Mouse (Mus musculus) limb, embryonic 11.5 days (tissue): ENCODE measurements around the gene Sipa1l1. TPM values are rescaled to one million over a fixed set of nuclear protein-coding genes. Genes with fewer than 3 reads are reported as not detected.

Source experiments
- ATAC-seq: fragments of 200-750 bp; cut with Nextera tagmentation; 2 replicates; pipeline ENCODE4 v1.8.0; 2017; ENCODE audit warnings: low read depth; ENCODE audit not compliant: insufficient number of reproducible peaks, low FRiP score, low TSS enrichment
- DNase-seq: peaks from one replicate; pipeline ENCODE4 v3.0.0-alpha.2; 2015; ENCODE audit warnings: low spot score
- H3K27ac ChIP-seq: fragments of 300-500 bp; sonication (generic); replicated peaks from 2 replicates; pipeline ENCODE4 v1.5.1; 2014; ENCODE audit warnings: low read depth, mild to moderate bottlenecking, low read length
- H3K27me3 ChIP-seq: fragments of 300-500 bp; sonication (generic); 2 replicates; pipeline ENCODE4 v1.6.1; 2014; ENCODE audit warnings: mild to moderate bottlenecking, low read length, mixed read lengths; ENCODE audit not compliant: control insufficient read depth, insufficient read depth
- H3K36me3 ChIP-seq: fragments of 300-500 bp; sonication (generic); 2 replicates; pipeline ENCODE4 v1.6.1; 2014; ENCODE audit warnings: mild to moderate bottlenecking, low read length, moderate library complexity, mixed read lengths; ENCODE audit not compliant: control insufficient read depth, insufficient read depth
- H3K4me1 ChIP-seq: fragments of 300-500 bp; sonication (generic); 2 replicates; pipeline ENCODE4 v1.6.1; 2014; ENCODE audit warnings: low read length, mixed read lengths; ENCODE audit not compliant: control insufficient read depth, insufficient read depth
- H3K4me2 ChIP-seq: fragments of 300-500 bp; sonication (generic); 2 replicates; pipeline ENCODE4 v1.6.1; 2014; ENCODE audit warnings: low read depth, mild to moderate bottlenecking, moderate library complexity; ENCODE audit not compliant: severe bottlenecking
- H3K4me3 ChIP-seq: fragments of 300-500 bp; sonication (generic); 2 replicates; pipeline ENCODE4 v1.5.1; 2014; ENCODE audit warnings: low read depth, low read length
- H3K9ac ChIP-seq: fragments of 300-500 bp; sonication (generic); 2 replicates; pipeline ENCODE4 v1.6.1; 2014; ENCODE audit warnings: mild to moderate bottlenecking, low read length
- H3K9me3 ChIP-seq: fragments of 300-500 bp; sonication (generic); 2 replicates; pipeline ENCODE4 v1.6.1; 2016; ENCODE audit warnings: low read length; ENCODE audit not compliant: control insufficient read depth
- WGBS: fragments of 180-500 bp; shearing (Covaris S2); extraction: QIAGEN DNeasy Blood & Tissue Kit; methylation state at CpG from one replicate; pipeline ENCODE4 v1.1.7; 2014; 5-methylcytosine and 5-hydroxymethylcytosine counted together
- polyA plus RNA-seq: library from polyadenylated mRNA; unstranded; fragments of >200 nt; fragmentation: Nextera tagmentation; extraction: Ambion mirVana; gene quantifications from 2 replicates; pipeline ENCODE4 v1.2.1, GENCODE M21; 2014

The Sipa1l1 gene
- polyA plus RNA-seq, 1 experiment from 2014 or later, result 32.5 TPM

GRCm38 (mm10) chr12:82251328-82251727 lies 82.2 kb downstream of the Sipa1l1 start:
- Histone ChIP-seq H3K9ac (no peak overlapping the region), H3K4me1 (no peaks in the 10 kb centered on the region), H3K27ac (no peak overlapping the region), H3K36me3 (no peaks in the 10 kb centered on the region), H3K4me3 (no peak overlapping the region), H3K27me3 (no peaks in the 10 kb centered on the region), H3K9me3 (no peaks in the 10 kb centered on the region), H3K4me2 (no peak overlapping the region)
- WGBS, result 92% methylated on average over 2 of the region's 2 CpGs
- DNase-seq, result no peak
- ATAC-seq, result no peak

- Histone ChIP-seq H3K4me2 (no peak overlapping the region), H3K36me3 (no peaks in the 10 kb centered on the region), H3K9ac (no peak overlapping the region), H3K4me3 (no peak overlapping the region), H3K4me1 (no peaks in the 10 kb centered on the region), H3K27ac (no peak overlapping the region), H3K9me3 (no peaks in the 10 kb centered on the region), H3K27me3 (no peaks in the 10 kb centered on the region)
- DNase-seq (no peak), ATAC-seq (no peak)
- 87% methylated on average over 5 of the region's 5 CpGs for WGBS
These were observed 85.0 kb downstream of the Sipa1l1 start for GRCm38 (mm10) chr12:82254076-82254475.

- no peak overlapping the region for H3K27ac ChIP-seq
- no peaks in the 10 kb centered on the region for H3K36me3 ChIP-seq
- WGBS, result 88% methylated on average over 5 of the region's 5 CpGs
These were observed 86.9 kb downstream of the Sipa1l1 start for GRCm38 (mm10) chr12:82256012-82256411.

GRCm38 (mm10) chr12:82256921-82257500 lies 87.9 kb downstream of the Sipa1l1 start:
- Histone ChIP-seq H3K4me3 (no peak overlapping the region), H3K4me1 (no peaks in the 10 kb centered on the region), H3K9me3 (no peaks in the 10 kb centered on the region), H3K27me3 (no peaks in the 10 kb centered on the region), H3K9ac (no peak overlapping the region), H3K4me2 (no peak overlapping the region), H3K27ac (no peak overlapping the region), H3K36me3 (no peaks in the 10 kb centered on the region)
- ATAC-seq (no peak), DNase-seq (no peak)
- 91% methylated on average over 6 of the region's 6 CpGs for WGBS

More at GRCm38 (mm10) chr12:82256012-82256411, 86.9 kb downstream of the Sipa1l1 start:
- ATAC-seq, result no peak
- no peak for DNase-seq
- Histone ChIP-seq H3K9me3 (no peaks in the 10 kb centered on the region), H3K4me3 (no peak overlapping the region), H3K27me3 (no peaks in the 10 kb centered on the region), H3K9ac (no peak overlapping the region), H3K4me1 (no peaks in the 10 kb centered on the region), H3K4me2 (no peak overlapping the region)

GRCm38 (mm10) chr12:82257994-82258785 lies 89.1 kb downstream of the Sipa1l1 start:
- H3K27me3 ChIP-seq, result no peaks in the 10 kb centered on the region
- ATAC-seq, result no peak
- no peaks in the 10 kb centered on the region for H3K9me3 ChIP-seq

GRCm38 (mm10) chr12:82263443-82263842 lies 94.3 kb downstream of the Sipa1l1 start:
- ATAC-seq (no peak), DNase-seq (no peak)
- H3K4me1 ChIP-seq, result peaks cover 2% of the 10 kb centered on the region; the same call in 1 of the 2 replicates
- WGBS, result 93% methylated on average over 7 of the region's 7 CpGs
- no peak overlapping the region for H3K27ac ChIP-seq
- no peak overlapping the region for H3K4me3 ChIP-seq
- no peaks in the 10 kb centered on the region for H3K9me3 ChIP-seq
- no peak overlapping the region for H3K9ac ChIP-seq
- H3K4me2 ChIP-seq, result no peak overlapping the region
- no peaks in the 10 kb centered on the region for H3K36me3 ChIP-seq
- H3K27me3 ChIP-seq, result no peaks in the 10 kb centered on the region

More at GRCm38 (mm10) chr12:82257994-82258785, 89.1 kb downstream of the Sipa1l1 start:
- no peak for DNase-seq
- Histone ChIP-seq H3K4me2 (no peak overlapping the region), H3K36me3 (no peaks in the 10 kb centered on the region), H3K27ac (no peak overlapping the region), H3K4me3 (no peak overlapping the region), H3K9ac (no peak overlapping the region), H3K4me1 (no peaks in the 10 kb centered on the region)
- whole genome bisulfite sequencing, result 84% methylated on average over 6 of the region's 6 CpGs

GRCm38 (mm10) chr12:82264083-82264851 lies 95.1 kb downstream of the Sipa1l1 start:
- no peak for DNase-seq
- Histone ChIP-seq H3K27me3 (no peaks in the 10 kb centered on the region), H3K4me1 (peaks cover 4% of the 10 kb centered on the region; the same call in 1 of the 2 replicates), H3K36me3 (no peaks in the 10 kb centered on the region), H3K4me2 (no peak overlapping the region), H3K27ac (no peak overlapping the region), H3K9me3 (no peaks in the 10 kb centered on the region), H3K4me3 (no peak overlapping the region), H3K9ac (no peak overlapping the region)
- ATAC-seq, result no peak
- 95% methylated on average over 5 of the region's 5 CpGs for WGBS
